Mouse (Mus musculus): ENCODE results near the gene Wdr76. TPM values are rescaled to one million over a fixed set of nuclear protein-coding genes. Genes with fewer than 3 reads are reported as not detected.
"Not testable (repeated sequence)": the region's sequence is repeated elsewhere in the genome, so short reads cannot be mapped to it uniquely, and the experiment has no call there.

Wdr76 gene
- total and polyA plus RNA-seq, 2 experiments from 2014 or later: 1.5 to 5.1 TPM

DNA sequence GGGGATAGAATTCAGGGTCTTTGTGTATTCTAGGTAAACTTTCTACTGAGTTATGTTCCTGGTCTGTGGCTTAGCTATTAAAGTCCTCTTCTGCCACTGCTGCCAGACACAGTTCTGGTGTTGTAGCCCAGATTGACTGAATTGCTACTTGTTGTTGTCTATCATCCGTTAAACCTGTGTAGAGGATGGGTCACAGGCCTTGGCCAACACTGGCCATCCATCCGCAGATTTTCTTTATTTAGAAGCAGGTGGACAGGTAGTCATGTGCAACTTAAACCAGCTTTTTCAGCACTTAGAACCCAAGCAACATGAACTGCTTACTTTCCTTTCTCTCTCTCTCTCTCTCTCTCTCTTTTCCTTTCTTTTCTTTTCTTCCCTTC lies 1.4 kb downstream of the Wdr76 start:
- no peaks in the 10 kb centered on the region; the same call in 1 of the 2 replicates for H3K4me1 ChIP-seq (ENCODE audit: insufficient read depth)
- no peak overlapping the region; the same call in 1 of the 2 replicates for H3K4me2 ChIP-seq (ENCODE audit: low read depth)
- no peak overlapping the region for H3K9ac ChIP-seq
- 90% methylated on average over 2 of the region's 2 CpGs for WGBS
- ATAC-seq: no peak
- no peak for DNase-seq
- H3K36me3 ChIP-seq (ENCODE audit: insufficient read depth): no peaks in the 10 kb centered on the region
- no peak for TF ChIP-seq CTCF (IDR thresholded peaks at IDR 0.05; ENCODE audit: low read depth)
- H3K4me3 ChIP-seq (ENCODE audit: low read depth, low read length): no peak overlapping the region
- no peaks in the 10 kb centered on the region for H3K27me3 ChIP-seq (ENCODE audit: insufficient read depth, low read length)
- H3K27ac ChIP-seq (ENCODE audit: low read depth, low read length): no peak overlapping the region
- no peaks in the 10 kb centered on the region for H3K9me3 ChIP-seq (ENCODE audit: low read length)

DNA sequence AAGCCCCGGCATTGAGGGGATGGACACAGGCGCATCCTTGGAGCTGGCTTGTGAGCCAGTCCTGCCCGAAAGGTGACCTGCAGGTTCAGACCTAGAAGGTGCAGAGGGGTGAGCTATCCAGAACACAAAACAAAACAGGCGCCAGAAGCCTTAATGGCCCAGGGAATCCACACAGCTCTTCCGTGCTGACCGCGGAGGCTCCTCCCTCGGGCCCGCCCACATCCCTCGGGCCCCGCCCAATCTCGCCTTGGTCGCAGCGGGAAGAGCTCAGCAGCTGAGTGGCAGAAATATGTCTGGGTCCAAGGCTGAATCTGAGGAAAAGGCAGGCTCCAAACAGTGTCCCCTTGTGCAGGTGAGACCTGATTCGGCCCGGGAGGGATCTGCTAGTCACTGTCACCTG lies 3.1 kb downstream of the Wdr76 start:
- H3K4me2 ChIP-seq (ENCODE audit: low read depth): peak overlapping the region; percentile 49
- H3K9ac ChIP-seq: peak overlapping the region; percentile 52
- DNase-seq: peak; percentile 56
- H3K27ac ChIP-seq (ENCODE audit: low read depth, low read length): no peak overlapping the region
- H3K4me3 ChIP-seq (ENCODE audit: low read depth, low read length): peak overlapping the region; percentile 41
- 21% methylated on average over 16 of the region's 16 CpGs for whole genome bisulfite sequencing
- no peak for TF ChIP-seq CTCF (IDR thresholded peaks at IDR 0.05; ENCODE audit: low read depth)
- ATAC-seq: peak; percentile 57
- H3K4me1 ChIP-seq (ENCODE audit: insufficient read depth): no peaks in the 10 kb centered on the region; the same call in 1 of the 2 replicates
- no peaks in the 10 kb centered on the region for H3K27me3 ChIP-seq (ENCODE audit: insufficient read depth, low read length)
- H3K36me3 ChIP-seq (ENCODE audit: insufficient read depth): no peaks in the 10 kb centered on the region
- no peaks in the 10 kb centered on the region for H3K9me3 ChIP-seq (ENCODE audit: low read length)

DNA sequence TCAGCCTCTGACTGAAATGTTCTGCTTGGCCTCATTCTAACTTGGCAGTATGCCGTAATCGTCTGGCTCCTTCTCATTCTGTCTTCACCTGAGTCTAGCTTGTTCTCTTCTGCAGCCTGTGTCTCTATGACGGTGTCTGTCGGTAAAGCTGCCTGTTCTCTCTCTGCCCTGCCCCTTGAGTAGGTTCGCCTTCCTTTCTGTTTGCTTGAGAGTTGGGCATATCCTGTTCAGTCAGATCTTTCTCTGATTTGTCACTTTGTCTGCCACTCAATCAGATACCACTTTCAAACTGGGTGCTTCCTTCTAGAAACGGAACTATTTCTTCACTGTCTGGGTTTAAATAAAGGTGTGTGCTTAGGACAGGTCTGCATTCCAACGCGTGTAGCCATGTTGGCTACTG lies 4.9 kb downstream of the Wdr76 start:
- no peak overlapping the region for H3K4me2 ChIP-seq (ENCODE audit: low read depth)
- no peaks in the 10 kb centered on the region for H3K36me3 ChIP-seq (ENCODE audit: insufficient read depth)
- H3K9ac ChIP-seq: no peak overlapping the region
- DNase-seq (no peak), ATAC-seq (no peak)
- no peaks in the 10 kb centered on the region for H3K27me3 ChIP-seq (ENCODE audit: insufficient read depth, low read length)
- TF ChIP-seq CTCF (IDR thresholded peaks at IDR 0.05; ENCODE audit: low read depth): no peak
- no peaks in the 10 kb centered on the region for H3K9me3 ChIP-seq (ENCODE audit: low read length)
- H3K4me1 ChIP-seq (ENCODE audit: insufficient read depth): no peaks in the 10 kb centered on the region; the same call in 1 of the 2 replicates
- 93% methylated on average over 8 of the region's 8 CpGs for WGBS
- H3K4me3 ChIP-seq (ENCODE audit: low read depth, low read length): no peak overlapping the region
- H3K27ac ChIP-seq (ENCODE audit: low read depth, low read length): no peak overlapping the region

DNA sequence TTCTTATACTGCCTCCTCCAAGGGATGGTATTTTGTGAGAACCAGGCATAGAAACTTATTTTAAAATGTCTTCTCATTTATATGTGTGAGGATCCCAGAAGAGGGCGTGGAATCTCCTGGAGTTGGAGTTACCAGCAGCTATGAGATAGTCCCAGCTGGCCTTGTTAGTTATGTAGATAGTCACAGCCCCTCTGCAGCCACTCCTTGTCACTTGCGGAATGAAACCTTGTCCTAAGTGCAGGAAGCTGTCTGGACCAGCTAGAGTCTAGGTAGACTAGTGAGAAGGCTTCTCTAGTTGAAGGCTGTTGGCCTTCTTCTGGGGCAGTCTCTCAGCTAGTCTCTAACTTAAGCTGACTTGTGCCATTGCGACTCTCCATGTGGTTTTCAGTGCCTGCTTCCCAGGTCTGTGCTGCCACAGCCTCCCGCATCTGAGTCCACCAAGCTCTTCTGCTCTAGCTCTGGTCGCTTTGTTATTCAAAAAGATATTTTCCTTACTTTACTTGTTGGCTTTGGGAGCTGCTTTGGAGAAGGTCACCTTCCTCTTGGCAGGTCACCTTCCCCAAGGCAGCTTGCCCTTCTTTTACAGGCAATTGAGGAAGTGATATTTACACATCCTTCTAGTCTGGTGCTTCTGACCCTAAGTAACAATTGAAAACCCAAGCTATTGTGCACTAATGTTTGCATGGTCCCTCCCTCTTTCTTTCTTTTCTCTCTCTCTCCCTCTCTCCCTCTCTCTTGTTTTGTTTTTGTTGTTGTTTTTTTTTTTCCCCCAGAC lies 6.7 kb downstream of the Wdr76 start:
- H3K36me3 ChIP-seq (ENCODE audit: insufficient read depth); DNase-seq; H3K4me1 ChIP-seq (ENCODE audit: insufficient read depth); ATAC-seq; H3K4me3 ChIP-seq (ENCODE audit: low read depth, low read length); H3K27ac ChIP-seq (ENCODE audit: low read depth, low read length); H3K4me2 ChIP-seq (ENCODE audit: low read depth); H3K9ac ChIP-seq; H3K27me3 ChIP-seq (ENCODE audit: insufficient read depth, low read length); H3K9me3 ChIP-seq (ENCODE audit: low read length): not testable (repeated sequence)
- 94% methylated on average over 4 of the region's 5 CpGs for WGBS

DNA sequence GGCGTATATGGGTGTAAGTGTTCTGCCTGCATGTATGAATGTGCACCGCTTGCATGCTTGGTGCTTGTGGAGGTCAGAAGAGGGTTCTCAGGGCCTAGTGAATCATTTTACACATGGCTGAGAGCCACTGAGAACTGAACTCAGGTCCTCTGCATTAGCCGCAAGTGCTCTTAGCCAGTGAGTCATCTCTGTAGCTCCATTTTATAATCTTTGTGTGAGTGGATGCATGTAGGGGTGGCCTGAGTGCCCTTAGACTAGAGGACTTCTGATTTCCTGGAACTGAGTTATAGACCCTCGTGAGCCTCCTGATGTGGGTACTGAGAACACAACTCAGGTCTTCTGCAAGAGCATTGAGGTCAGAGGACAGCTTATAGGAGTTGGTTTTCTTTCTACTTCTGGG lies 7.7 kb downstream of the Wdr76 start:
- no peak overlapping the region for H3K27ac ChIP-seq (ENCODE audit: low read depth, low read length)
- H3K9me3 ChIP-seq (ENCODE audit: low read length): no peaks in the 10 kb centered on the region
- H3K4me3 ChIP-seq (ENCODE audit: low read depth, low read length): no peak overlapping the region
- 94% methylated on average over 4 of the region's 4 CpGs for WGBS
- H3K36me3 ChIP-seq (ENCODE audit: insufficient read depth): no peaks in the 10 kb centered on the region; the same call in 1 of the 2 replicates
- H3K27me3 ChIP-seq (ENCODE audit: insufficient read depth, low read length): no peaks in the 10 kb centered on the region
- no peak overlapping the region for H3K4me2 ChIP-seq (ENCODE audit: low read depth)
- TF ChIP-seq CTCF (IDR thresholded peaks at IDR 0.05; ENCODE audit: low read depth): no peak
- DNase-seq (no peak), ATAC-seq (no peak)
- no peaks in the 10 kb centered on the region for H3K4me1 ChIP-seq (ENCODE audit: insufficient read depth)
- no peak overlapping the region for H3K9ac ChIP-seq

DNA sequence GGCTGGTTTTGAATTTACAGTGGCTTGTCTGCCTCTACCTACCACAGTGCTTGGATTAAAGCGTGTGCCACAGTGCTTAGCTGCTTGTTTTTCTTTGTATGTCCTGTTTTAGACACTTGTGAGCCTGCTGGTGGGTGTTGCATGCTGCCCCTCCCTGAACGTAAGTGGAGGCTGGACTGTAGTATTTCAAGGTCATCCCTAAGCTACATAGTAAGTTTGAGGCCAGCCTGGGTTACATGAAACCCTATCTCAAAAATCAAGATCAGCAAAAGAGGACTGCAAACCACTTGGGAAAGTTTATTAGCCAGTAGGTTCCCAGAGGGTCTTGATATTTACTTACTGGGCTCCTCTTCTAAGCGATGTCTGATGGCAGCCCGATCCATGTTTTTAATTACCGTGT lies 11.6 kb downstream of the Wdr76 start:
- H3K27me3 ChIP-seq (ENCODE audit: insufficient read depth, low read length): no peaks in the 10 kb centered on the region
- H3K4me2 ChIP-seq (ENCODE audit: low read depth): no peak overlapping the region
- WGBS: 94% methylated on average over 5 of the region's 5 CpGs
- no peaks in the 10 kb centered on the region for H3K9me3 ChIP-seq (ENCODE audit: low read length)
- H3K27ac ChIP-seq (ENCODE audit: low read depth, low read length): no peak overlapping the region
- TF ChIP-seq CTCF (IDR thresholded peaks at IDR 0.05; ENCODE audit: low read depth): no peak
- no peak overlapping the region for H3K4me3 ChIP-seq (ENCODE audit: low read depth, low read length)
- H3K4me1 ChIP-seq (ENCODE audit: insufficient read depth): no peaks in the 10 kb centered on the region
- no peak overlapping the region for H3K9ac ChIP-seq
- H3K36me3 ChIP-seq (ENCODE audit: insufficient read depth): no peaks in the 10 kb centered on the region; the same call in 1 of the 2 replicates
- ATAC-seq (no peak), DNase-seq (no peak)

DNA sequence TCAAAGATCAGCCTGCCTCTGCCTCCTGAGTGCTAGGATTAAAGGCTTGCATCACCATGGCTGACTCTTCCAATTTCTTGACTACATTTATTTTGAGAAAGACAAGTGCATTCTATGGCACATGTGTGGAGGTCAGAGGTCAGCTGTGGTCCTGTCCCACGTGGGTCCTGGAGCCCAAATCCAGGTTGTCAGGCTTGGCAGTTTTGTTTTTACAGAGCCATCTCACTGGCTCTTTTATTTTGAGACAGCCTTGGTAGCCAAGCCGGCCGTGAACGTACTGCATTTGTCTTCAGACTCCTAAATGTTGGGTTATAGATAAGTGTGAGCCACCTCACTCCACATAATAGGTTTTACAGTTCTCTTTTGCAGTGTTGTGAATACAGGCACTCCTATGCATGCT lies 12.2 kb downstream of the Wdr76 start:
- 97% methylated on average over 4 of the region's 4 CpGs for WGBS

More for the DNA sequence above, 12.2 kb downstream of the Wdr76 start:
- not testable (repeated sequence) for H3K4me2 ChIP-seq (ENCODE audit: low read depth); H3K36me3 ChIP-seq (ENCODE audit: insufficient read depth); H3K27me3 ChIP-seq (ENCODE audit: insufficient read depth, low read length); H3K9ac ChIP-seq; H3K27ac ChIP-seq (ENCODE audit: low read depth, low read length); H3K4me3 ChIP-seq (ENCODE audit: low read depth, low read length); DNase-seq; H3K4me1 ChIP-seq (ENCODE audit: insufficient read depth); H3K9me3 ChIP-seq (ENCODE audit: low read length); ATAC-seq

Measured in forebrain, postnatal 0 days (tissue).